Mouse (Mus musculus) limb, embryonic 11.5 days (tissue): ENCODE data around the gene H1foo. TPM values are rescaled to one million over a fixed set of nuclear protein-coding genes. Genes with fewer than 3 reads are reported as not detected.

Experiments used
- ATAC-seq: fragments of 200-750 bp; cut with Nextera tagmentation; 2 replicates; pipeline ENCODE4 v1.8.0; 2017; ENCODE audit warnings: low read depth; ENCODE audit not compliant: insufficient number of reproducible peaks, low FRiP score, low TSS enrichment
- DNase-seq: peaks from one replicate; pipeline ENCODE4 v3.0.0-alpha.2; 2015; ENCODE audit warnings: low spot score
- H3K27ac ChIP-seq: fragments of 300-500 bp; sonication (generic); replicated peaks from 2 replicates; pipeline ENCODE4 v1.5.1; 2014; ENCODE audit warnings: low read depth, mild to moderate bottlenecking, low read length
- H3K27me3 ChIP-seq: fragments of 300-500 bp; sonication (generic); 2 replicates; pipeline ENCODE4 v1.6.1; 2014; ENCODE audit warnings: mild to moderate bottlenecking, low read length, mixed read lengths; ENCODE audit not compliant: control insufficient read depth, insufficient read depth
- H3K36me3 ChIP-seq: fragments of 300-500 bp; sonication (generic); 2 replicates; pipeline ENCODE4 v1.6.1; 2014; ENCODE audit warnings: mild to moderate bottlenecking, low read length, moderate library complexity, mixed read lengths; ENCODE audit not compliant: control insufficient read depth, insufficient read depth
- H3K4me1 ChIP-seq: fragments of 300-500 bp; sonication (generic); 2 replicates; pipeline ENCODE4 v1.6.1; 2014; ENCODE audit warnings: low read length, mixed read lengths; ENCODE audit not compliant: control insufficient read depth, insufficient read depth
- H3K4me2 ChIP-seq: fragments of 300-500 bp; sonication (generic); 2 replicates; pipeline ENCODE4 v1.6.1; 2014; ENCODE audit warnings: low read depth, mild to moderate bottlenecking, moderate library complexity; ENCODE audit not compliant: severe bottlenecking
- H3K4me3 ChIP-seq: fragments of 300-500 bp; sonication (generic); 2 replicates; pipeline ENCODE4 v1.5.1; 2014; ENCODE audit warnings: low read depth, low read length
- H3K9ac ChIP-seq: fragments of 300-500 bp; sonication (generic); 2 replicates; pipeline ENCODE4 v1.6.1; 2014; ENCODE audit warnings: mild to moderate bottlenecking, low read length
- H3K9me3 ChIP-seq: fragments of 300-500 bp; sonication (generic); 2 replicates; pipeline ENCODE4 v1.6.1; 2016; ENCODE audit warnings: low read length; ENCODE audit not compliant: control insufficient read depth
- WGBS: fragments of 180-500 bp; shearing (Covaris S2); extraction: QIAGEN DNeasy Blood & Tissue Kit; methylation state at CpG from one replicate; pipeline ENCODE4 v1.1.7; 2014; 5-methylcytosine and 5-hydroxymethylcytosine counted together
- polyA plus RNA-seq: library from polyadenylated mRNA; unstranded; fragments of >200 nt; fragmentation: Nextera tagmentation; extraction: Ambion mirVana; gene quantifications from 2 replicates; pipeline ENCODE4 v1.2.1, GENCODE M21; 2014

Gene H1foo
- polyA plus RNA-seq, 1 experiment from 2014 or later, result not detected

GRCm38 (mm10) chr6:115959151-115959691 lies 14.5 kb downstream of the H1foo start:
- Histone ChIP-seq H3K9ac (no peak overlapping the region), H3K4me2 (no peak overlapping the region), H3K36me3 (no peaks in the 10 kb centered on the region), H3K4me1 (peaks cover 23% of the 10 kb centered on the region), H3K4me3 (no peak overlapping the region), H3K9me3 (no peaks in the 10 kb centered on the region), H3K27ac (no peak overlapping the region), H3K27me3 (no peaks in the 10 kb centered on the region)
- no peak for ATAC-seq
- no peak for DNase-seq
- WGBS, result 81% methylated on average over 7 of the region's 7 CpGs

- DNase-seq (no peak), ATAC-seq (no peak)
- Histone ChIP-seq H3K4me3 (no peak overlapping the region), H3K9ac (no peak overlapping the region), H3K27me3 (no peaks in the 10 kb centered on the region), H3K27ac (no peak overlapping the region), H3K4me1 (peaks cover 23% of the 10 kb centered on the region), H3K36me3 (no peaks in the 10 kb centered on the region), H3K9me3 (no peaks in the 10 kb centered on the region), H3K4me2 (no peak overlapping the region)
- 93% methylated on average over 19 of the region's 19 CpGs for WGBS
These were observed 15.6 kb downstream of the H1foo start for GRCm38 (mm10) chr6:115960322-115960721.

GRCm38 (mm10) chr6:115961743-115962142 lies 17.0 kb downstream of the H1foo start:
- Histone ChIP-seq H3K4me2 (no peak overlapping the region), H3K27ac (no peak overlapping the region), H3K4me1 (peaks cover 18% of the 10 kb centered on the region), H3K9me3 (no peaks in the 10 kb centered on the region), H3K27me3 (no peaks in the 10 kb centered on the region), H3K4me3 (no peak overlapping the region), H3K9ac (no peak overlapping the region), H3K36me3 (no peaks in the 10 kb centered on the region)
- WGBS, result 86% methylated on average over 3 of the region's 3 CpGs
- DNase-seq (no peak), ATAC-seq (no peak)

- H3K27me3 ChIP-seq, result no peaks in the 10 kb centered on the region
- DNase-seq, result peak; percentile 66
- no peak overlapping the region for H3K9ac ChIP-seq
- WGBS, result 41% methylated on average over 23 of the region's 23 CpGs
- H3K4me3 ChIP-seq, result no peak overlapping the region
- ATAC-seq, result no peak
- H3K36me3 ChIP-seq, result no peaks in the 10 kb centered on the region
- H3K4me1 ChIP-seq, result peaks cover 10% of the 10 kb centered on the region
- H3K4me2 ChIP-seq, result no peak overlapping the region
- H3K9me3 ChIP-seq, result no peaks in the 10 kb centered on the region
- H3K27ac ChIP-seq, result no peak overlapping the region
These were observed 17.8 kb downstream of the H1foo start for GRCm38 (mm10) chr6:115962439-115963085.

GRCm38 (mm10) chr6:115963656-115964055 lies 18.9 kb downstream of the H1foo start:
- ATAC-seq (no peak), DNase-seq (no peak)
- Histone ChIP-seq H3K9me3 (no peaks in the 10 kb centered on the region), H3K4me1 (0 out of 2 replicates have a peak, but pooled peaks cover 8% of the 10 kb centered on the region), H3K27me3 (no peaks in the 10 kb centered on the region), H3K4me3 (no peak overlapping the region), H3K4me2 (no peak overlapping the region), H3K27ac (no peak overlapping the region), H3K9ac (no peak overlapping the region), H3K36me3 (no peaks in the 10 kb centered on the region)
- 81% methylated on average over 9 of the region's 9 CpGs for whole genome bisulfite sequencing

- no peaks in the 10 kb centered on the region for H3K27me3 ChIP-seq
- DNase-seq (no peak), ATAC-seq (no peak)
- H3K27ac ChIP-seq, result no peak overlapping the region
- no peaks in the 10 kb centered on the region for H3K36me3 ChIP-seq
- H3K4me1 ChIP-seq, result peaks cover 22% of the 10 kb centered on the region
- WGBS, result 95% methylated on average over 19 of the region's 19 CpGs
- no peak overlapping the region for H3K4me3 ChIP-seq
- no peak overlapping the region for H3K4me2 ChIP-seq
- H3K9me3 ChIP-seq, result no peaks in the 10 kb centered on the region
- no peak overlapping the region for H3K9ac ChIP-seq
These were observed 21.7 kb downstream of the H1foo start for GRCm38 (mm10) chr6:115966227-115966966.

GRCm38 (mm10) chr6:115967291-115967880 lies 22.6 kb downstream of the H1foo start:
- Histone ChIP-seq H3K27me3 (no peaks in the 10 kb centered on the region), H3K9me3 (no peaks in the 10 kb centered on the region), H3K4me1 (peaks cover 30% of the 10 kb centered on the region), H3K4me3 (no peak overlapping the region), H3K9ac (no peak overlapping the region), H3K36me3 (no peaks in the 10 kb centered on the region), H3K27ac (no peak overlapping the region), H3K4me2 (no peak overlapping the region)
- WGBS, result 92% methylated on average over 15 of the region's 15 CpGs
- ATAC-seq (no peak), DNase-seq (no peak)

- no peak overlapping the region for H3K4me3 ChIP-seq
- H3K27ac ChIP-seq, result no peak overlapping the region
- H3K4me2 ChIP-seq, result no peak overlapping the region
- no peaks in the 10 kb centered on the region for H3K36me3 ChIP-seq
- peaks cover 30% of the 10 kb centered on the region for H3K4me1 ChIP-seq
- H3K27me3 ChIP-seq, result no peaks in the 10 kb centered on the region
- 58% methylated on average over 5 of the region's 5 CpGs for WGBS
- DNase-seq, result no peak
- no peaks in the 10 kb centered on the region for H3K9me3 ChIP-seq
- no peak overlapping the region for H3K9ac ChIP-seq
- no peak for ATAC-seq
These were observed 23.3 kb downstream of the H1foo start for GRCm38 (mm10) chr6:115968086-115968485.
